Mouse (Mus musculus): Measurements from ENCODE around the gene Crtc1.

DNA sequence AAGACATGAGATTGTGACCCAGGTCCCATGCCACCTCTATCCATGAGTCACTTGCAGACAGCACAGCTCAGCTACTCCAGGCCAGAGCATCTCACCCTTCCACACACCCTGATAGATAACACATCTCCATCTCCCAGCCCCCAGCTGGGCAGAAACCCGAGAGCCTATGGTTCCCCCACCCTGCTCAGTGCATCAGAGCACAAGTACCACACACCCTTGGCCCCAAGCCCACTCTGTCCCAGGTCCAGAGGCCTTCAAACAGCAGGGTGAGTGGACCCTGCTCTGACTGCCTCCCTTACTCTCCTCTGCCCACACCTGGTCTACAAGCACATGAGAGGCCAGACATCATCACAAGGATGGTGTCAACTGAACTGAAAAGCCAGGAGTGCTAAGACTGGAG, 28.5 kb upstream of the Crtc1 start:
- TF ChIP-seq POLR2A (IDR thresholded peaks at IDR 0.05; ENCODE audit: control insufficient read depth in 1 of 2, insufficient read depth in 1 of 2, low read depth in 1 of 2, low read length in 2 of 2, poor library complexity in 1 of 2) (no peak), GATA1 (IDR thresholded peaks at IDR 0.05; ENCODE audit: low read depth, low read length) (no peak), EP300 (IDR thresholded peaks at IDR 0.05; ENCODE audit: low read depth in 1 of 2, low read length in 2 of 2) (no peak), CTCF (IDR thresholded peaks at IDR 0.05 in 2 of 3, conservative IDR thresholded peaks at IDR 0.05 in 1 of 3; ENCODE audit: control insufficient read depth in 1 of 3, insufficient read depth in 1 of 3, low read depth in 2 of 3, low read length in 3 of 3, poor library complexity in 1 of 3, severe bottlenecking in 1 of 3) (no peak), ZC3H11A (IDR thresholded peaks at IDR 0.05; ENCODE audit: low read depth, low read length) (no peak), USF2 (IDR thresholded peaks at IDR 0.05; ENCODE audit: borderline replicate concordance in 1 of 2, insufficient read depth in 1 of 2, low read depth in 1 of 2, low read length in 2 of 2) (no peak), MYB (IDR thresholded peaks at IDR 0.05; ENCODE audit: low read depth, low read length) (no peak), JUND (IDR thresholded peaks at IDR 0.05; ENCODE audit: low read depth, low read length) (no peak), TAL1 (IDR thresholded peaks at IDR 0.05; ENCODE audit: low read length) (no peak), E2F4 (IDR thresholded peaks at IDR 0.05; ENCODE audit: borderline replicate concordance, low read depth, low read length) (no peak), ETS1 (IDR thresholded peaks at IDR 0.05; ENCODE audit: low read depth, low read length) (no peak), TCF12 (IDR thresholded peaks at IDR 0.05; ENCODE audit: low read depth, low read length) (no peak)
